Mouse (Mus musculus) midbrain, embryonic 14.5 days (tissue): ENCODE data around the gene Eps8l1. TPM values are rescaled to one million over a fixed set of nuclear protein-coding genes. Genes with fewer than 3 reads are reported as not detected.
"Not testable (repeated sequence)": the region's sequence is repeated elsewhere in the genome, so short reads cannot be mapped to it uniquely, and the experiment has no call there.

ENCODE experiments used
- ATAC-seq: fragments of 200-750 bp; cut with Nextera tagmentation; 2 replicates; pipeline ENCODE4 v1.8.0; 2017; ENCODE audit warnings: moderate number of reproducible peaks, moderate library complexity; ENCODE audit not compliant: low FRiP score, low TSS enrichment
- DNase-seq: peaks from one replicate; pipeline ENCODE4 v3.0.0-alpha.2; 2015
- H3K27ac ChIP-seq: fragments of 300-500 bp; sonication (generic); replicated peaks from 2 replicates; pipeline ENCODE4 v1.5.1; 2014; ENCODE audit warnings: mild to moderate bottlenecking, low read depth, low read length, moderate library complexity
- H3K27me3 ChIP-seq: fragments of 300-500 bp; sonication (generic); 2 replicates; pipeline ENCODE4 v1.6.1; 2014; ENCODE audit warnings: low read length, control low read depth, mixed read lengths; ENCODE audit not compliant: control insufficient read depth, insufficient read depth
- H3K36me3 ChIP-seq: fragments of 300-500 bp; sonication (generic); 2 replicates; pipeline ENCODE4 v1.6.1; 2014; ENCODE audit warnings: low read length, control low read depth; ENCODE audit not compliant: control insufficient read depth, insufficient read depth
- H3K4me1 ChIP-seq: fragments of 300-500 bp; sonication (generic); 2 replicates; pipeline ENCODE4 v1.6.1; 2014; ENCODE audit warnings: mild to moderate bottlenecking, antibody characterized with exemption, low read length, control low read depth; ENCODE audit not compliant: control insufficient read depth, insufficient read depth
- H3K4me2 ChIP-seq: fragments of 300-500 bp; sonication (generic); 2 replicates; pipeline ENCODE4 v1.6.1; 2014; ENCODE audit warnings: mild to moderate bottlenecking, low read length, moderate library complexity
- H3K4me3 ChIP-seq: fragments of 300-500 bp; sonication (generic); replicated peaks from 2 replicates; pipeline ENCODE4 v1.5.1; 2014; ENCODE audit warnings: low read depth, low read length
- H3K9ac ChIP-seq: fragments of 300-500 bp; sonication (generic); replicated peaks from 2 replicates; pipeline ENCODE4 v1.6.1; 2014; ENCODE audit warnings: mild to moderate bottlenecking, low read length, moderate library complexity
- H3K9me3 ChIP-seq: fragments of 300-500 bp; sonication (generic); 2 replicates; pipeline ENCODE4 v1.6.1; 2016; ENCODE audit warnings: low read length, control low read depth, mixed read lengths; ENCODE audit not compliant: control insufficient read depth
- WGBS: fragments of 180-500 bp; shearing (Covaris S2); extraction: QIAGEN DNeasy Blood & Tissue Kit; methylation state at CpG from one replicate; pipeline ENCODE4 v1.1.7; 2014; 5-methylcytosine and 5-hydroxymethylcytosine counted together
- polyA plus RNA-seq: library from polyadenylated mRNA; unstranded; fragments of >200 nt; fragmentation: Nextera tagmentation; extraction: Ambion mirVana; gene quantifications from 2 replicates; pipeline ENCODE4 v1.2.1, GENCODE M21; 2014

Gene Eps8l1
- 6.9 and 9.1 TPM in 2 replicates for polyA plus RNA-seq

- Histone ChIP-seq H3K4me1 (no peaks in the 10 kb centered on the region), H3K4me2 (peak within 1 kb of the TSS; percentile 42), H3K9me3 (no peaks in the 10 kb centered on the region), H3K4me3 (no peak within 1 kb of the TSS; the same call in 1 of the 2 replicates), H3K27ac (no peak within 1 kb of the TSS), H3K27me3 (no peaks in the 10 kb centered on the region), H3K36me3 (no peaks in the 10 kb centered on the region), H3K9ac (no peak within 1 kb of the TSS; the same call in 1 of the 2 replicates)
- ATAC-seq = 0 out of 2 replicates have a peak, but pooled peaks have one; percentile 20
- 74% methylated on average over 13 of the region's 16 CpGs for WGBS
- no peak for DNase-seq
These were observed at the start of gene Eps8l1 for GRCm38 (mm10) chr7:4460576-4461434. Gene Eps8l1 (plus strand): TSS chr7:4460674.

- H3K4me3 ChIP-seq, H3K9me3 ChIP-seq, ATAC-seq, H3K36me3 ChIP-seq, H3K4me2 ChIP-seq, DNase-seq, H3K9ac ChIP-seq, H3K27me3 ChIP-seq, H3K27ac ChIP-seq, H3K4me1 ChIP-seq: not testable (repeated sequence)
- 95% methylated on average over 15 of the region's 15 CpGs for WGBS
These were observed 48.1 kb upstream of the Eps8l1 start for GRCm38 (mm10) chr7:4412406-4412805.

DNA sequence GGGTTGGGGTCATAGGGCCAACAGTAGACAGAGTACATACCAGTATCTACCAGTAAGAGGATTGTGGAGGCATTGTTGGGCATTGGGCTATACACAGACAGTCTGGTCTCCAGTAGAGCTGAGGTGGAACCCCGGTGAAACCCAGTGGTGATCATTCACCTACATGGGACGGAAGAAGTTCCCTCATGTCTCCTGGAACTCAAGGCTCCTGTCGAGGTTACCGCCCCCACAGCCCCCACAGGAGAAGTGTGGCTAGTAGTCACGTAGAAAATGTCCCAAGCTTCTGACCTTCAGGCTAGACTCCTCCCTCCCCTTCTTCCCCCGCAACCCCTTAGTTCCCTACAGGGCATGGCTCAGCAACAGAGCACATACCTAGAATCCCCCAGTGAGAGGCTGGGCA is 40.8 kb upstream of the Eps8l1 start:
- peaks cover 9% of the 10 kb centered on the region; the same call in 1 of the 2 replicates for H3K36me3 ChIP-seq
- H3K27ac ChIP-seq = no peak overlapping the region
- H3K4me1 ChIP-seq = no peaks in the 10 kb centered on the region
- H3K4me3 ChIP-seq = no peak overlapping the region
- DNase-seq = no peak
- WGBS = 89% methylated on average over 6 of the region's 6 CpGs
- no peak overlapping the region for H3K4me2 ChIP-seq
- H3K9me3 ChIP-seq = no peaks in the 10 kb centered on the region
- no peak for ATAC-seq
- no peak overlapping the region for H3K9ac ChIP-seq
- H3K27me3 ChIP-seq = no peaks in the 10 kb centered on the region

DNA sequence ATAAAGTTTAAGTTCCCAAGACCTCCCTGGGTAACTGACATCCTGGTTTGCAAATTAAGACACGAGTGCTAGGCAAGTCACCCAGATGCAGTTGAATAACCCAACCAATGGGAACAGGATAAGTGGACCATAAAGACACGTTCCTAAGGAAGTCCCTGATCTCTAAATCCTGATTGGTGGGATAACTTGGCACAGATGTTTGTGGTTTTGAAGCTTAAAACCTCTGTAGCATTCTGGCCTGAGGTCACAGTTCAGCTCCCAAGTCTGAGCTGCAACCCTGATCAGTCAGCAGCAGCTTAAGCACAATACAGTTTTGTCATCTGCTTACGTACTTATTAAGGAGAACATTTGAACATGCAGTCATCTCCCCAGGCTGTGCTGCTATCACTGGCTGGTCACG is 40.2 kb upstream of the Eps8l1 start:
- Histone ChIP-seq H3K36me3 (peaks cover 14% of the 10 kb centered on the region), H3K4me3 (no peak overlapping the region), H3K4me2 (no peak overlapping the region), H3K27ac (no peak overlapping the region), H3K4me1 (no peaks in the 10 kb centered on the region), H3K9me3 (no peaks in the 10 kb centered on the region), H3K27me3 (no peaks in the 10 kb centered on the region), H3K9ac (no peak overlapping the region)
- DNase-seq (no peak), ATAC-seq (no peak)
- 63% methylated on average over 4 of the region's 4 CpGs for WGBS

DNA sequence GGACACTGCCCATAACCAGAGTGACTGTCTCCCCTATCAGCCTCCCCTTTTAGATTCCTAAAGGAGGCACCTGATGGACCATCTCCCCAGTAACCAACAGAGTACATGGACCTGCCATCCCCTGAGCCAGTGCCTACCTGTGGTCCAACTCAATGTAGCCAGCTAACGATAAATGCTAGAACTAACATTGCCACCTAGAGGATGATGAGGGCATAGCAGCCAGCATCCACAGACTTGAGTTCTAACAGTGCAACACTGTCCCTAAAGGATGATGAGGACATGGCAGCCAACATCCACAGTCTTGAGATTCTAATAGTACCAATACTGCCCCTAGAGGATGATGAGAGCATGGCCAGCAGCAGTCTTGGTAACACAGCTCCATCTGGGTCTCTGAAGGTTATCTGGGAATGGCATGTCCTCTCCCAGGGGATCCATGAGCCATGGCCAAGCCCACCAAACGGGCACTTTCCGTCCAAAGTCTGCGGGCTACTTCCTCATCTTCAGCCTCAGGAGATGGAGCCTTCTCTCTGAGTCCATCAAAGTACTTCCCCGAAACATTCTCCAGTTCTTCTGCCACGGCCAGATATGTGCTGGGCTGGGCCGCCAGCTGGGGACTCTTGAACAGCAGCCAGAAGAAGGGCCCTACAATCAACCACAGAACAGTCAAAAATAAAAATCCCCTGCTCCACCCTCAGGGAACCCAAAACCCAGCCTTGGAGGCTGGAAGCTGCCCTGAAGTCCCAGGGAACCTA is 33.1 kb upstream of the Eps8l1 start:
- no peak overlapping the region for H3K4me3 ChIP-seq
- H3K9ac ChIP-seq = no peak overlapping the region
- no peak overlapping the region for H3K27ac ChIP-seq
- no peaks in the 10 kb centered on the region for H3K4me1 ChIP-seq
- H3K9me3 ChIP-seq = peaks cover 4% of the 10 kb centered on the region; the same call in 1 of the 2 replicates
- peak; percentile 87 for ATAC-seq
- DNase-seq = peak; percentile 97
- no peak overlapping the region for H3K4me2 ChIP-seq
- peaks cover 67% of the 10 kb centered on the region for H3K36me3 ChIP-seq
- 72% methylated on average over 7 of the region's 7 CpGs for WGBS
- H3K27me3 ChIP-seq = no peaks in the 10 kb centered on the region

GRCm38 (mm10) chr7:4430246-4430844 is 30.1 kb upstream of the Eps8l1 start:
- Histone ChIP-seq H3K27ac (no peak overlapping the region), H3K27me3 (no peaks in the 10 kb centered on the region), H3K4me2 (no peak overlapping the region), H3K9me3 (peaks cover 4% of the 10 kb centered on the region; the same call in 1 of the 2 replicates), H3K36me3 (peaks cover 81% of the 10 kb centered on the region), H3K4me3 (no peak overlapping the region), H3K4me1 (no peaks in the 10 kb centered on the region), H3K9ac (no peak overlapping the region)
- 93% methylated on average over 9 of the region's 9 CpGs for WGBS
- no peak for DNase-seq
- no peak for ATAC-seq

- Histone ChIP-seq H3K9ac (no peak overlapping the region), H3K4me1 (no peaks in the 10 kb centered on the region), H3K36me3 (peaks cover 80% of the 10 kb centered on the region), H3K4me3 (no peak overlapping the region), H3K27me3 (no peaks in the 10 kb centered on the region), H3K4me2 (no peak overlapping the region), H3K9me3 (peaks cover 4% of the 10 kb centered on the region; the same call in 1 of the 2 replicates), H3K27ac (no peak overlapping the region)
- peak; percentile 82 for DNase-seq
- WGBS = 83% methylated on average over 6 of the region's 6 CpGs
- ATAC-seq = no peak
These were observed 28.9 kb upstream of the Eps8l1 start for GRCm38 (mm10) chr7:4431548-4431947.

GRCm38 (mm10) chr7:4432026-4432425 is 28.4 kb upstream of the Eps8l1 start:
- Histone ChIP-seq H3K27me3 (no peaks in the 10 kb centered on the region), H3K9ac (no peak overlapping the region), H3K9me3 (peaks cover 4% of the 10 kb centered on the region; the same call in 1 of the 2 replicates), H3K4me3 (no peak overlapping the region), H3K36me3 (peaks cover 84% of the 10 kb centered on the region), H3K27ac (no peak overlapping the region), H3K4me2 (no peak overlapping the region), H3K4me1 (no peaks in the 10 kb centered on the region)
- WGBS = 88% methylated on average over 8 of the region's 8 CpGs
- ATAC-seq (no peak), DNase-seq (no peak)
